Mouse (Mus musculus): ENCODE data around the gene Pla2g5.

Gene Pla2g5

DNA sequence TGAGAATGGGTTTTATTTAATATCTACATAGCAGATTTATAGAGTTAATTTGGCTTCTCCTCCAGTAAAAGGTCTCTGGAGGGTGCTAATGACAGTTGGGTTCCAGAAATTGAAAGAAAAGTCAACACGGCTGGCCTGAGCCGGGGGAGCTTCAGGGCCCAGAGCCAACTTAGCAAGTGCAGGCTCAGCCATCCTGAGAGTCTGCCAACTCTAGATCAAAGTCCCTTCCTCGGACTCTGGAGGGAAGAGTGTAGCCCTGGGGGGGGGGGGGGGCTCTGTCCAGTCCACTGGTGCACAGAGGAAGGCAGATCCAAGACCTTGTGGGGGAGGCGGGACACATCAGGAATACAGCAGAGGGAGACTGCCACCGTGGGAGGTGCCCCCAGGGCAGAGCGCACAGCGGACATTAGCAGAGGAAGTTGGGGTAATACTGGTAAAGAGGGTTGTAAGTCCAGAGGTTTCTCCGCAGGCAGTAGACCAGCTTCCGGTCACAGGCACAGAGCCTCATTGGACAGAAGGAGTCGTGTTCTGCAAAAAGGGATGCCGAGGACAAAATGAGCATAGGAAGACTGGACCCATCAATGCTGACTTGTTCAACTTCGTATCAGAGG, 63.0 kb downstream of the Pla2g5 start:
- ATAC-seq (ENCODE audit: low TSS enrichment): no peak

GRCm38 (mm10) chr4:138797217-138797570, 66.1 kb downstream of the Pla2g5 start:
- peak; percentile 28 for ATAC-seq (ENCODE audit: low TSS enrichment)

- no peak for ATAC-seq (ENCODE audit: low TSS enrichment)
Observed at GRCm38 (mm10) chr4:138796513-138797216, 66.6 kb downstream of the Pla2g5 start.

DNA sequence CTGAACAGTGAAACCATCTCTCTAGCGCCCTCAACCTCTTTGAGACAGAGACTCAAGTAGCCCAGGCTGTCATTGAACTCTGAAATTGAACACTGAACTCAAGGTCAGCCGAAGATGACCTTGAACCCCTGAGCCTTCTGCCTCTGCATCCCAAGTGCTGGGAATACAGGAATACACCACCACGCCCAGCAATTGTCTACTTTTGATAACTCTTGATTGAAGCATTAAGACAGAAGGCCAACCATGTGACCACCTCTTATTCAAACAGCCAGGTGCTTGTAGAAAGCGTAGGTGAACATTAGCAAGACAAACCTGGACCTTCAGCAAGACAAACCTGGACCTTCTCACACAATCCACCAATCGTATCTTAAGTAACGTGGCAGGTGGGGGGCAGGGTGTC, 68.9 kb downstream of the Pla2g5 start:
- ATAC-seq (ENCODE audit: low TSS enrichment): no peak

DNA sequence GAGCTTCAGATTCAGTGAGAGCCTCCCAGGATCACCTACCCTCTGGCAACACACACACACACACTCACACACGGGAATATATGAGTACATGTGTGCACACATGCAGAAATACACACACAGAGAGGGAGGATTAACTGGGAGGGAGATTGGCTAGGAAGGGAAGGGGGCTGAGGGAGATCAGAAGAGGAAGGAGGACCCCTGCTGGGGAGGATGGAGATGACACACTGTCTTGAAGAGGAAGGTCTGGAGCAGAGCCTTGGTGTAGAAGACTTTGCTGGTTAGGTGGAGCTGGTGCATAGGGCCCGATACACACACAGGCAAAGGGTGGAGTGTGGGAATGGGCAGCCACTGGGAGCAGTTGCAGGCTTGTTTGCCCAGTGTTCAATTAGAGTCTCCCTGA, 70.0 kb downstream of the Pla2g5 start:
- peak; percentile 56; the same call in 1 of the 2 replicates for ATAC-seq (ENCODE audit: low TSS enrichment)

DNA sequence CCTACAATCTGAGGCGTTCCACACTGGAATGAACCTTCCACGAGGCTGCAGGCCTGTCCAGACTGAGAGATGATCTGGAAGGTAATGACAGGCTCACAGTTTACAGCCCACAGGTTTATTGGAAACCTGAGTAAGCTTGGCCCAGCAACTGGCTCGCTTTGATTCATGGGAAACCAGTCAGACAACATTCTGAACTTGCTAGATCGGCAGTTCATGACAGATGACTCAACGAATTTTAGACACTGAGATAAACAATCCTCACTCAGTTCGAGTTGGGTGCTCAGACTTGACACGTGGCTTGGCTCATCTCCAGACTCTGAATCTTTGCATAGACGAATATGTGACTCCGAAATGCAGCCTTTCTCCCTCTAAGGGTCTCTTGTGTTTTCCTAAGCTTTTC, 70.7 kb downstream of the Pla2g5 start:
- no peak for ATAC-seq (ENCODE audit: low TSS enrichment)

DNA sequence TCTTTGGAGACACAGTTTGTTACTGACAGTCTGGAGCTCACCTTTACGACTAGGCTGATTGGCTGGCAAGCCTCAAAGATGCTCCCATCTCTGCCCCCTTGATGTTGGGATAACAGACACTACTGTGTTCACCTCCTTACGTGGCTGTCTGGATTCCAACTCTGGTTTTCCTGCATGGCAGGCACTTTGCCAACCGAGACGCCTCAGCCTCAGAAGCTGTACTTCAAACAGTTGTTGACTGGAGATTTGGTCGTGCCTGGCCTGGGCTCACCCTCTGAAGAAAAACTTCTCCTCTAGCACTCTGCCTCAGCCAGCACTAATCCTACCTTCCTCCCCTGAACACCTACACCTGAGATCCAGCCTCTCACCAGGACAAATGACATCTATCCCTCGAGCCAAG, 71.8 kb downstream of the Pla2g5 start:
- no peak for ATAC-seq (ENCODE audit: low TSS enrichment)

- ATAC-seq (ENCODE audit: low TSS enrichment): no peak
Observed at GRCm38 (mm10) chr4:138788381-138788780, 74.9 kb downstream of the Pla2g5 start.

GRCm38 (mm10) chr4:138786141-138786540, 77.1 kb downstream of the Pla2g5 start:
- 0 out of 2 replicates have a peak, but pooled peaks have one; percentile 36 for ATAC-seq (ENCODE audit: low TSS enrichment)

DNA sequence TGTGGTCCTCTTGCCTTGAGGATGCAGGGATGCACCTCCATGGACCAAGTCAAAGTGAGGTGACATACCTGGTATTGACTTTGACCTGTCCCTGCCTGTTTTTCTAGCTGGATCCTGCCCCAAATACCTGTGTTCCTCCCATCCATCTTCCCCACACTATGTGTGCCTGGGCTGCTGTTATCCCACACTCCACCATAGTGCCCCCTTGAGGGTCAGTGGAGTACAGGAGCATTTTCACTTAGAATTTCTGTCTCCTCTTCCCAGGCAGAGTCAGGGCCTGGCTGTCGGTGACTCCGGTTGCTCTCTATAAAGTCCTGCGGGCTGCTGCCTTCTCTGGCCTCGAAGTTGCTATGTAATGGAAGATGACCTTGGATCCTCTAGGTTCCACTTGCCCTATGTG, 77.6 kb downstream of the Pla2g5 start:
- 0 out of 2 replicates have a peak, but pooled peaks have one; percentile 3 for ATAC-seq (ENCODE audit: low TSS enrichment)

DNA sequence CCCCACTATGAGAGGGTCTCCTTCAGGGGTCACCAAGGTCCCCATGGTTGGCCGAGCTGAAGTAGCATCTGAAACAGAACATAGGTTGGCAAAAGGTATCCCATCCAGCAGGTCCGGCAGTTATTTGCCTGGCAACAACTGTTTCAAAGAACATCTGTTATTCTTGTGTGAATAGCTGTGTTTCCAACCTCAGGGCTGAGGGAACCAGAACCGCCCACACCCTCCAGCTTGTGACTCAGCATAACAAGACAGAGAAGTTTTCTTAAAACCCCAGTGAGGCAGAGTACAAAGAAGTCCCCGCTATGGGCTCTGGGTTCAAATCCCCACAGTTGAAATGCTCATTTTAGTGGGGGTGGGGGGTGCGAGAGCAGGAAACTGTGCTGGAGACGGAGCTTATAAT, 81.2 kb downstream of the Pla2g5 start:
- peak; percentile 71; the same call in 1 of the 2 replicates for ATAC-seq (ENCODE audit: low TSS enrichment)

- no peak for ATAC-seq (ENCODE audit: low TSS enrichment)
Observed at GRCm38 (mm10) chr4:138780300-138780699, 83.0 kb downstream of the Pla2g5 start.

DNA sequence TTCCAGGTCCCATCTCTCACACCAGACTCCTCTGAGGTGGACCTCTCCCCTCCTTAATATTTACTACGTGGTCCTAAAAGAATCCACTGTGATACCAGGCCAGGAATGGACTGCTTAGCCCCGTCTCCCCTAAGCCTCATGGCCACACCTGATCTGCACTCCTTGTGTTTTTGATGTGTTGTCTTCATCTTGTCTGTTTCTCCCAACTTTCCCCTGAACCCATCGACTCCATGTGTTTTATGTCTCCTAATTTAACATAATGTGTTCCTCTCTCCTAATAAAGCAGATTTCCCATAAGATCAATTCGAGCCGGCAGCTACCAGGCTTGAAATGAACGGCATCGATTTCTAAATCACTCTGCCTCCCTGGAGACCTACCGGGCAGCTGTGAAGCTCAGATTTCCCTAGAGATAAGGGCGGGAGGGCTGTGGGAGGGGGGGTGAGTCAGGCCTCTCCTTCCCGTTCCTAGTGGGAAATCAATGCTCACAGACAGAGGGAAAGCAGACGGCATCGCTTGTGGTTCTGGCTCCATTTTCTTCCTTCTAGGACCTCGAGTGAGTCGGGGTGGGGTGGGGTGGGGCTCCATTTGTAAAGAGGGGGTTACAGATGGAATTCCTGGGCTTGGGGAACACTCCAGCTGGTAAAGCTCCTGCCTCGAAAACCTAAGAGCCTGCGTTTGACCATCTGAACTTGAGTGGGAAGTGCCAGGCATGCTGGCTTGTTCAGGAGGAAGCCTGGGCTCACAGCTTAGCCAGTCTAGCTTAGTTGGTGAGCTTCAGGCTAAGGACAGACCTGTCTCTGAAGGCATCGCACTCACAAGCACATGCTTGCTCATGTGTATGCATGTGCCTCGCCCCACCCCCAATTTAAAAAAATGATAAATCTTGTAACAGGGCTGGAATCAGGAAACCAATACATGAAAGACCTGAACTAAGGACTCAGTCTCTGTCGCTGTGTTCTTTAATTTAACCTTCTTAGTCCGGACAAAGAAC, 85.6 kb downstream of the Pla2g5 start:
- ATAC-seq (ENCODE audit: low TSS enrichment): no peak

DNA sequence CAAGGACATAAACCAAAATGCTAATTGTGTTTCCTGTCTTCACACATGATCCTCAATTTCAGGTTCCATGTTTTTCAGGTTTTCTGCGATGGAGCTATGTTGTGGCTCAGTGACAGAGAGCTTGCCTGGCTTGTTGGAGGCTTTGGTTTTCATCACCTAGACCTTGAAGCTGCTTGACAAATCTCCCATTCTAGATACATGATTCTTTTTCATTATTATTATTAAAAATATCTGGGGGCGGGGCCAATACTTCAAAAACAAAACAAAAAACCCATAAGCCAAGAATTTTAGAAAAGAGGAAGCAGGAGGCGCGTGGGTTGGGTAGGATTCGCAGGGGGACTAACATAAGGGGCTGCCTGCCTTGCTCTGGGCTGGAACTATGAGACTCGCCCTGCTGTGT, 87.8 kb downstream of the Pla2g5 start, which contains the start of gene Pla2g2d:
TSS of gene Pla2g2d (plus strand) at position 301 of the 400 bp plus-strand sequence.
- no peak for ATAC-seq (ENCODE audit: low TSS enrichment)

- ATAC-seq (ENCODE audit: low TSS enrichment): no peak
Observed at GRCm38 (mm10) chr4:138772386-138772785, 90.9 kb downstream of the Pla2g5 start.

DNA sequence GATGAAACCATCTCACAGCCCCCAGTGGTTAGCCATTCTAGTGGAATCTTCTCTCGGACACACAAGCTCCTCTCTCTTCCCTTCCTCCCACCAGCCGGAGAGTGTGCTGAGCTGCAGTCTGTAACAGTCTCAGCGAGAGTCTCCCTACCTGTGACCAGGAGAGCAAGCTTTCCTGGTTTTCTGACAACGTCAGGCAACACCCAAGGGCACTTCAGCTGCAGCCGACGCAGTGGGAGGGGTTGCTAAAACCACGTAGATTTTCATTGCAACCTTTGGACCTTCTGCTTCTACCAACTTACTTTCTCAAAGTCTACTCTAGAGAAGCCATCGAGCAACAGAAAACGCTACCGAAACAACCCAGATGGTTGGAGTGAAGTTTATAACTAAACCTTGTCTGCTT, 91.3 kb downstream of the Pla2g5 start:
- ATAC-seq (ENCODE audit: low TSS enrichment): no peak

- no peak for ATAC-seq (ENCODE audit: low TSS enrichment)
Observed at GRCm38 (mm10) chr4:138762266-138762665, 101.0 kb downstream of the Pla2g5 start.

GRCm38 (mm10) chr4:138757416-138757815, 105.9 kb downstream of the Pla2g5 start, which contains the start of gene Pla2g2f:
Gene Pla2g2f (minus strand): TSS chr4:138757626.
- ATAC-seq (ENCODE audit: low TSS enrichment): no peak

GRCm38 (mm10) chr4:138755983-138756382, 107.3 kb downstream of the Pla2g5 start:
- 0 out of 2 replicates have a peak, but pooled peaks have one; percentile 13 for ATAC-seq (ENCODE audit: low TSS enrichment)

GRCm38 (mm10) chr4:138755439-138755838, 107.8 kb downstream of the Pla2g5 start:
- no peak; the same call in 1 of the 2 replicates for ATAC-seq (ENCODE audit: low TSS enrichment)

DNA sequence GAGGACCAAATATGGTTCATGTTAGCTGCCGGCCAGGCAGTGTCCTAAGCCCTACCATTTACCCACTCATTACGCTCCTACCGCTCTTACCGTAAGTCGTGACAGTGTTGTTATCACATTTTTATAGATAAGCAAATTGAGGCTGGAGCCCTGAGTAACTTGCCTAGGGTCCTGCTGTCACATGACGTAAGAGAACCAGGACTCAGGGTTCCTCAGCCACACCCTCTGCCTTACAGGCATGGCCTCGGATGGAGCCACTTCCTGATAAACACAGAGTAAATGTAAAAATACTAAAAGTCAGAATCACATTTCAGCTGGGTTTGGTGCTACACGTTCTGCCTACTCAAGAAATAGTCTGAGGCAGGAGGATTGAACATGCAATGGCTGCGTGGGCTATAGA, 108.8 kb downstream of the Pla2g5 start:
- no peak for ATAC-seq (ENCODE audit: low TSS enrichment)

DNA sequence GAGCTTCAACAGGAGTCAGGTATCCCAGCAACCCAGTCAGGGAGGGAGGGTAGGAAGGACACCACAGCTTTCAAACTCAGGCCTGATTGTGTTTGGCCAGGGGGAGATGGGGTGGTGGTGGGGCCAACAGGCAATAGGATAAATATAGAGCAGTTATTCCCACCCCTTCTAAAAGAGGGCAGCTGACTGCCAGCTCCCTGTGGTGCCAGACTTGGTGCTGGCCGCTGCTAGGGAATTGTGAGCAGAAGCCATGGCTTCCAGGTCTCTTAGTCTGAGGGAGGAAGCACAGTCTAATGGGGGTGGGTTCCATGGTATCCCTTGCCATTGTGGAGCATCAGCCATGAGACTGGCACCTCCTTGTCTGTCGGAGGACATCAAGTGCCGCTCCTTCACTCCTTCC, 109.7 kb downstream of the Pla2g5 start:
- ATAC-seq (ENCODE audit: low TSS enrichment): no peak
